Mouse (Mus musculus): ENCODE measurements around the gene Ripply1. TPM values are rescaled to one million over a fixed set of nuclear protein-coding genes. Genes with fewer than 3 reads are reported as not detected.

Ripply1 gene
- polyA plus RNA-seq, 1 experiment from 2014 or later, result not detected

DNA sequence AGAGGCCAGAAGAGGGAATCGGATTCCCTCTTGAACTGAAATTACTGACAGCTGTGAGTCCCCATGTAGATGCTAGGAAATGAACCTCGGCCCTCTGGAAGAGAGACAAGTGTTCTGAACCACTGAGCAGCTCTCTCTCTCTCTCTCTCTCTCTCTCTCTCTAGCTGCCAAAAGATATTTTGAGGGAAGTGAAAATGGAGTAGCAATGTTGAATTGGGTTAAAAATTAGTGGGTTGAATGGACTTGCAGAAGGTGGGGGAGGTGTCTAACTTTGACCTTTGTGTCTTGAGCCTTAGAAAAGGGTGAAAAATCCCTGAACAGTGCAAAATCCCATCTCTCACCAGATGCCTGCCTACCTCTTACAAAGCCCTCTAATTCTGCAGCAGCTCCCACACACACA lies 25.2 kb upstream of the Ripply1 start:
- Histone ChIP-seq H3K9ac (no peak overlapping the region), H3K36me3 (replicated peaks) (no peaks in the 10 kb centered on the region), H3K4me3 (replicated peaks) (no peak overlapping the region), H3K27ac (replicated peaks) (no peak overlapping the region), H3K4me2 (no peak overlapping the region), H3K27me3 (no peaks in the 10 kb centered on the region), H3K9me3 (replicated peaks) (no peaks in the 10 kb centered on the region), H3K4me1 (replicated peaks) (no peaks in the 10 kb centered on the region)
- 65% methylated on average over 2 of the region's 2 CpGs for WGBS (ENCODE audit: insufficient replicate concordance)
- no peak for ATAC-seq (ENCODE audit: insufficient read depth)

DNA sequence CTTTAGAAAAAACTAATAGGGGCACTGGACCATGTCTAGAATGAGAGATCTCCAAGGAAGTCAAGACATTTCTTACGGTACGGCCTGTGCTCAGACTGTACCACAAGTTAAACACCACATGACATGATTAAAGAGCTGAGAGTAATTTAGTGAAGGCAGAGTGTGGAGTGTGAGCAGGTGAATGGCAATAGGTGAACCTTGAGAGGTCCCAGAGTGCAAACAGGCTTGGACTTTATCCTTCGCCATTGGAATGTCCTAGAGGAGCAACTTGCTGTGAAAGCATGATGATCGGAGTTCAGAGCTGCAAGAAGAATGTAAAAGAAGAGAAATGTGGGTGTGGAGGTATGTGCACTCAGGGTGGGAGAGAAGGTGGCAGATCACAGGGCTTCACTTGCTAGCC lies 23.8 kb upstream of the Ripply1 start:
- no peak for ATAC-seq (ENCODE audit: insufficient read depth)
- WGBS (ENCODE audit: insufficient replicate concordance), result 84% methylated on average over 4 of the region's 4 CpGs
- Histone ChIP-seq H3K36me3 (replicated peaks) (no peaks in the 10 kb centered on the region), H3K27ac (replicated peaks) (no peak overlapping the region), H3K9me3 (replicated peaks) (no peaks in the 10 kb centered on the region), H3K4me2 (no peak overlapping the region), H3K27me3 (no peaks in the 10 kb centered on the region), H3K4me3 (replicated peaks) (no peak overlapping the region), H3K4me1 (replicated peaks) (no peaks in the 10 kb centered on the region), H3K9ac (no peak overlapping the region)

DNA sequence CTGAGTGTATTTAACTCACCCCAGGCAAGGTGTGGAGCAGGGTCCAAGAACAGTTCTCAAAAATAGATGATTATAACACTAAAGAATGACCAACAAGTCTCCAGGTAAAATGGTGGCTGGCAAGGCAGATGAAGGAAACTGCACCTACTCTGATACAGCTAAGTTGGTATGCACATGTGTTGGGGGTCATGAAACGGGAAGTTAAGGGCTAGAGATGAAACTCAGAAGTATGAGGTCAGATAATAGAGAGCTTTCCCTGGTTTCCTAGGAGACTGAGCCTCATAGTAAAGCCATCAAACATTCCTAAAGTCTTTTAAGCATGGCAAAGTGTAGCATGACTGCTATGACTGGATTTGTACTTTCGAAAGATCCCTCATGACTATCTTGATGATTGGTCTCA lies 20.9 kb upstream of the Ripply1 start:
- 51% methylated on average over 2 of the region's 2 CpGs for WGBS (ENCODE audit: insufficient replicate concordance)
- no peak for ATAC-seq (ENCODE audit: insufficient read depth)
- no peaks in the 10 kb centered on the region for H3K27me3 ChIP-seq

DNA sequence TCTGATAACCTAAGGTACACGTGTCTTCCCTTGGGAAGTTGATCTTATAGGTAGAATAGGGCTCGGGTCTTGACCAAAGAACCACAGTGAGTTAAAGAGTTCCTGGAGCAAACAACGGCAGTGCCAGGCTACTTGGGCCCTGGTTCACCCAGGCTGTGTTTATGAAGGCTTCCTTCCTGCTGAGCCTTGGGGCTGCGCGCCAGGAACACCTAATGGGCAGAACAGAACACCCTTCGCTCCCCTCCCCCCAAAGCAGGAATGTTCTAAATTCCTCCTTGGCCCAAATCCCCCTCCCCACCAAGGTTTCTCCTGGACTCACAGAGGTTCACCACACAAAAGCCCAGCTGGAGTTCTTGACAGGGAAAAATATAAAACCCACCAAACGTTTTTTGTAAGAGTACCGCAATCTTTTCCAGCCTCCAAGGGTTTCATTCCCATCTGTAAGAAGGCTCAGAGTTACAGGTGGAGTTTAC lies 18.3 kb upstream of the Ripply1 start, which contains the start of gene Cldn2:
Cldn2 (plus strand) TSS at position 423 of the 473 bp plus-strand sequence.
- 72% methylated on average over 8 of the region's 8 CpGs for WGBS (ENCODE audit: insufficient replicate concordance)
- no peaks in the 10 kb centered on the region for H3K4me1 ChIP-seq (replicated peaks)
- H3K9me3 ChIP-seq (replicated peaks), result no peaks in the 10 kb centered on the region
- H3K36me3 ChIP-seq (replicated peaks), result no peaks in the 10 kb centered on the region
- ATAC-seq (ENCODE audit: insufficient read depth), result no peak
- no peak within 1 kb of the TSS for H3K27ac ChIP-seq (replicated peaks)
- no peak within 1 kb of the TSS for H3K9ac ChIP-seq
- no peak within 1 kb of the TSS for H3K4me2 ChIP-seq
- H3K4me3 ChIP-seq (replicated peaks), result no peak within 1 kb of the TSS
- no peaks in the 10 kb centered on the region for H3K27me3 ChIP-seq

More for the DNA sequence above, 20.9 kb upstream of the Ripply1 start:
- H3K4me1 ChIP-seq (replicated peaks), result no peaks in the 10 kb centered on the region
- no peak overlapping the region for H3K27ac ChIP-seq (replicated peaks)
- no peak overlapping the region for H3K4me2 ChIP-seq
- no peaks in the 10 kb centered on the region for H3K36me3 ChIP-seq (replicated peaks)
- H3K9me3 ChIP-seq (replicated peaks), result no peaks in the 10 kb centered on the region
- no peak overlapping the region for H3K4me3 ChIP-seq (replicated peaks)
- no peak overlapping the region for H3K9ac ChIP-seq

DNA sequence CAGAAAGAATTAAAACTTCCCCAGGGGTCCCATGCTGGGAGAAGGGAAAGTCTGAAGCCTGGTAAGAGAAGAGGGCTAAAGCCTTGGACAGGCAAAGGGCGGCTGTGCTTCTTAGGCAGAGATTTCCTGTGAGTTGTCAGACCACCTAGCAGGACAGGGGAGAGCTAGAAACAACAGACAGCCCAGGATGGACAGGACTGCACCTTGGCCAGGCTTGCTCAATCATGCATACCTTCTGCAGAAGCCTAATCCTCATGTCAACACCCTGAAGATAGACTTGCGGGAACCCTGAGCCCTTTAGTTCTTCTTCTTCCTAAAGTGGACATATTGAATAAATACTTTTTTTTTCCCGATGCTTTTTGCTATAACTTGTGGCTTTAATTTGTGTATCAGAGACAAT lies 17.8 kb upstream of the Ripply1 start:
- ATAC-seq (ENCODE audit: insufficient read depth), result no peak
- Histone ChIP-seq H3K9ac (no peak overlapping the region), H3K27me3 (no peaks in the 10 kb centered on the region), H3K36me3 (replicated peaks) (no peaks in the 10 kb centered on the region), H3K4me3 (replicated peaks) (no peak overlapping the region), H3K4me2 (no peak overlapping the region), H3K27ac (replicated peaks) (no peak overlapping the region), H3K4me1 (replicated peaks) (no peaks in the 10 kb centered on the region), H3K9me3 (replicated peaks) (no peaks in the 10 kb centered on the region)
- 73% methylated on average over 3 of the region's 3 CpGs for WGBS (ENCODE audit: insufficient replicate concordance)

DNA sequence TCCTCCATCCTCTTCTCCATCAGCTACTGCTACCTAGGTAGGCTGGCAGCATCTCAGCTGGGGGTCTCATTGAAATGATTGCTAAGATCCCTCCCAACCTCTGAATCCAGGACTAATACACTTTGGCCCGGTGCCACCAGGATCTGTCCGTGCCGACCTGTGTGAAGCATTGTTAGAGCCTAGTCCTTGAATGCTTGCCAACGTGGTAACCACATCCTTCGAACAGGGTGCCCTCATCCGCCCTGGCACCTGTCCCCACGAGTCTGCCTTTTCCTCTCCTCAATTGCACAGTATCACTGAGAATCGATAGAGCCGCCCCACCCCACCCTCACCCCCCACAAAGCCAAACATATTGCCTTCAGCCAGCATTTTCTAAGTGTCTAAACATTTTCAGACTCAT lies 15.7 kb upstream of the Ripply1 start:
- H3K27ac ChIP-seq (replicated peaks), result no peak overlapping the region
- no peaks in the 10 kb centered on the region for H3K36me3 ChIP-seq (replicated peaks)
- H3K9me3 ChIP-seq (replicated peaks), result no peaks in the 10 kb centered on the region
- H3K27me3 ChIP-seq, result no peaks in the 10 kb centered on the region
- no peaks in the 10 kb centered on the region for H3K4me1 ChIP-seq (replicated peaks)
- H3K4me2 ChIP-seq, result no peak overlapping the region
- WGBS (ENCODE audit: insufficient replicate concordance), result 69% methylated on average over 9 of the region's 9 CpGs
- H3K4me3 ChIP-seq (replicated peaks), result no peak overlapping the region
- ATAC-seq (ENCODE audit: insufficient read depth), result no peak
- H3K9ac ChIP-seq, result no peak overlapping the region

DNA sequence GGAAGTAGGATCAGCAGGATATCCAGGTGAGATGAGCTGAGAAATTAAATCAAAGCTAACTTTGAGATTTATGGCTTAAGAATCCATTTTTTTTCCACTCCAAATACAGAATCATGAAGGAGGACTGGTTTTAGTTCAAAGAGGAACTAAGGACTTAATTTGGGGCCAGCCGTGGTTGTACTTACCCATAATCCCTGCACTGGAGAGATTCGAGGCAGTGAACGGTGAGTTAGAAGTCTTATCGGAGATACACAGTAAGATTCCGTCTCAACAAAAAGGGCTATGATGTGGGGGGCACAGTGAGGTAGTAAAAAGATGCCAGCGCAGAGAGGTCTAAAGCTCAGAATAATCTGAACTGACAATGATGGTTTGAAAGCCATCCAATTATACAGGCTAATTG lies 13.9 kb upstream of the Ripply1 start:
- Histone ChIP-seq H3K4me1 (replicated peaks) (no peaks in the 10 kb centered on the region), H3K27me3 (no peaks in the 10 kb centered on the region), H3K36me3 (replicated peaks) (no peaks in the 10 kb centered on the region), H3K4me2 (no peak overlapping the region), H3K27ac (replicated peaks) (no peak overlapping the region), H3K4me3 (replicated peaks) (no peak overlapping the region), H3K9me3 (replicated peaks) (no peaks in the 10 kb centered on the region), H3K9ac (no peak overlapping the region)
- no peak for ATAC-seq (ENCODE audit: insufficient read depth)
- WGBS (ENCODE audit: insufficient replicate concordance), result 67% methylated on average over 6 of the region's 6 CpGs

DNA sequence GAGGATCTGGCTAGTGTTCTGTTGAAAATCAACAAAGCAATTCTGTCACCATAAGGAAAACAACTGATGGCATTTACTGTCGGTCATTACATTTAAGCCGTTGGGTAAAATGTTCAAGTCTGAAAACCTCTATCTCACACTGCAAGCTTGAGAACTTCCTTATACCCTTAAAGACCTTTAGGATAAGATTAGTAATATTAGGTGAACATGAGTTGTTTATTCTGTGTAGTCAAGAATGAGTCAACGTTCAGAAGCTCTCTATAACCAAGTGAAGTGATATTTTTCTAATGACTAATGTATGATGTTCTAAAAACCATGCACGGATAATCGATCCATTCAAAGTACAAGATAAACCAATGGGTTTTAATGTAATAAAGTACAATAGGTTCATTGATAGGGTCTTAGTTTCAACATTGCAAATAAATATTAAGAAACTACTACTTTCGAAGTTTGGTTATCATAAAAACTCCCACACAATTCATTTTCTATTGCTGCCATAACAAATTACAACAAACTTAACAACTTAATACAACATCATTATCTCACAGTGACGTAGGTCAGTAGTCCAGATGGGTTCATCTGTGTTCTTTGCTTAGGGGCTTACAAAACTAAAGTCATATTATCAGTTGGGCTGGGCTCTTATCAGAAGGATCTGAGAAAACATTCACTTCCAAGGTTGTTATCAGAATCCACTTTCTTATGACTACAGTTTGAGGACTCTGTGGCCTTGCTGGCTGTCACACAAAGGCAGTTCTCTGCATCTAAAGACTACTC lies 12.1 kb upstream of the Ripply1 start:
- Histone ChIP-seq H3K27ac (replicated peaks) (no peak overlapping the region), H3K9me3 (replicated peaks) (no peaks in the 10 kb centered on the region), H3K9ac (no peak overlapping the region), H3K4me3 (replicated peaks) (no peak overlapping the region), H3K36me3 (replicated peaks) (no peaks in the 10 kb centered on the region), H3K4me1 (replicated peaks) (no peaks in the 10 kb centered on the region), H3K4me2 (no peak overlapping the region), H3K27me3 (no peaks in the 10 kb centered on the region)
- no peak for ATAC-seq (ENCODE audit: insufficient read depth)
- WGBS (ENCODE audit: insufficient replicate concordance), result 55% methylated on average over 7 of the region's 7 CpGs

DNA sequence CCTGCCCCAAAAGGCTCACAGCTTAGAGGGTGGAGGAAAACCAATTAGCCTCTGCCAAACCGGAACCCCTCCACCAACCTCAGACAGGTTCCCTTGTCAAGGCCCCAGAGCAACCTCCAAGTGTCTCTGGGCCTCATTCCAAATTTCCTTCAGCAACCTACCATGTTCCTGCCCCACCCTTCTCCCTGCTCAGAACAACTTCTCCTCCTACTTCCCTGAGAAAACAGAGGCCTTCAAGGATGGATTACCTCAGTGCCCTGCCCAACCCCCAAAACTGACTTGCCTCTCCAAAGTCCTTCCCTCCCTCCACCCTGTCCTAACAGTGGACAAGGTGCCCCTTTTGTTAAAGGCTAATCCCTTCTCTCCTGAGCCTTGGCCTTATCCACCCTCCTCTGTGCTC lies 3.6 kb upstream of the Ripply1 start:
- H3K36me3 ChIP-seq (replicated peaks), result no peaks in the 10 kb centered on the region
- 29% methylated on average over 1 of the region's 1 CpGs for WGBS (ENCODE audit: insufficient replicate concordance)
- H3K4me1 ChIP-seq (replicated peaks), result peaks cover 13% of the 10 kb centered on the region
- no peak overlapping the region for H3K4me3 ChIP-seq (replicated peaks)
- ATAC-seq (ENCODE audit: insufficient read depth), result no peak
- no peaks in the 10 kb centered on the region for H3K9me3 ChIP-seq (replicated peaks)
- H3K27me3 ChIP-seq, result no peaks in the 10 kb centered on the region
- H3K9ac ChIP-seq, result no peak overlapping the region
- no peak overlapping the region for H3K27ac ChIP-seq (replicated peaks)
- H3K4me2 ChIP-seq, result no peak overlapping the region

DNA sequence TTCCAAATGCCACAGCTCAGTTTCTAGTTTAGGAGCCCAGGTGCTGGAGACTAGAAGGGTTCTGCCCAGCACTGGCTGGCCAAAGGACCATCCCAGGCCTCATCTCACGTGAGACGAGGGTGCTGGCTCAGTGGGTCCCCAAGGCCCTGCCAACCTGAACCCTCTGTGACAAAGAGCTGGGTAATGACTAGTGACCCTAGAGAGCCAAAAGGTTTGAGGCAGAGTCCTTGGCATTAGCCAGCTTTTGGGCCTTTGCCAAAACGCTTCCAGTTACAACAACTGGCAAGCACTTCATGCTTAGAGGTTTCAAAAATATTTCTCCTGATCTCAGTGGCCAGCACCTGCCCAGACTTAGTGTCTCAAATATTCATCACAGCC lies 881 bp upstream of the Ripply1 start:
- no peak for ATAC-seq (ENCODE audit: insufficient read depth)
- no peak overlapping the region for H3K27ac ChIP-seq (replicated peaks)
- WGBS (ENCODE audit: insufficient replicate concordance), result 56% methylated on average over 3 of the region's 3 CpGs
- H3K9ac ChIP-seq, result no peak overlapping the region
- no peak overlapping the region for H3K4me2 ChIP-seq
- no peak overlapping the region for H3K4me3 ChIP-seq (replicated peaks)
- no peaks in the 10 kb centered on the region for H3K36me3 ChIP-seq (replicated peaks)
- H3K27me3 ChIP-seq, result no peaks in the 10 kb centered on the region
- H3K4me1 ChIP-seq (replicated peaks), result peaks cover 20% of the 10 kb centered on the region
- H3K9me3 ChIP-seq (replicated peaks), result no peaks in the 10 kb centered on the region

DNA sequence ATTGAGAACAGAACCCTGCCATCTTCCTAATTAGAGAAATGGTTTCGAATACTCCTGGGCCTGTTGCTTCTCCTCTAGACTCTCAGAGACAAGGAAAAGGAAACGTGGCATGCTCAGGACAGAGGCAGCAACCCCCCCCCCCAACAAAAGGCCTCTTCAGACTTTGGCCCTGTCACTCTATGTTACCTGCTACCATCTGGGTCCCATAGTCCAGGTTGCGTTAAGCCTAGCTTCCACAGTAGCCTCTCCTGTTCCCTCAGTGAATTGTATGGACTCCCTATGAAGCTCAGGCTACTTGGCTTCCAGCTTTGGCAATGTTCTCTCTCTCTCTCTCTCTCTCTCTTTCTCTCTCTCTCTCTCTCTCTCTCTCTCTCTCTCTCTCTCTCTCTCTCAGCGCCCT lies 590 bp downstream of the Ripply1 start:
- Histone ChIP-seq H3K4me1 (replicated peaks) (peaks cover 20% of the 10 kb centered on the region), H3K9me3 (replicated peaks) (no peaks in the 10 kb centered on the region), H3K27me3 (no peaks in the 10 kb centered on the region), H3K27ac (replicated peaks) (no peak overlapping the region), H3K9ac (no peak overlapping the region), H3K4me3 (replicated peaks) (no peak overlapping the region), H3K4me2 (no peak overlapping the region), H3K36me3 (replicated peaks) (no peaks in the 10 kb centered on the region)
- WGBS (ENCODE audit: insufficient replicate concordance), result 63% methylated on average over 4 of the region's 4 CpGs
- no peak for ATAC-seq (ENCODE audit: insufficient read depth)

DNA sequence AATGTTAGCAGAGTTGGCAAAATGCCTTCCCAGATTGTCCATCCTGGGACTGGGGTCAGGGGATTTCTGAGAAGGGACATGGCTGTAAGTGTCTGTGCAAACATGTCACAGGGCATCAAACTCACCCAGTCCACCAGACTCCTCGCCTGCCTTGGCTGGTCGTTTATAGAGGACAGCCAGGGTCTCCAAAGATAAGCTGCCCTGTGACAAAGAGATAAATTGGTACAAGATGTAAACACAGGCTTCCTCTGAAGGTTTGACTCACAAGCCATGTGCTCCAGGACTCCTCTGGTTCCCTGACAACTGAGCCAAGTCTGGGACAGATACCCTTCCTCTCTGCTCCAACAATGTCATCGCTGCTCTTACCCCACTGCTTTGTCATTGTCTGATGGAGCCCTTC lies 1.2 kb downstream of the Ripply1 start:
- no peaks in the 10 kb centered on the region for H3K36me3 ChIP-seq (replicated peaks)
- H3K9me3 ChIP-seq (replicated peaks), result no peaks in the 10 kb centered on the region
- no peaks in the 10 kb centered on the region for H3K27me3 ChIP-seq
- H3K4me2 ChIP-seq, result no peak overlapping the region
- H3K9ac ChIP-seq, result no peak overlapping the region
- H3K27ac ChIP-seq (replicated peaks), result no peak overlapping the region
- WGBS (ENCODE audit: insufficient replicate concordance), result 24% methylated on average over 3 of the region's 3 CpGs
- peak; percentile 75 for ATAC-seq (ENCODE audit: insufficient read depth)
- no peak overlapping the region for H3K4me3 ChIP-seq (replicated peaks)
- peaks cover 20% of the 10 kb centered on the region for H3K4me1 ChIP-seq (replicated peaks)

All from liver, embryonic 15.5 days (tissue).